Mouse (Mus musculus) lung, adult 2 months (tissue): Measurements from ENCODE around the gene Stpg4.

ENCODE experiments used
- CTCF ChIP-seq: fragments of 200-500 bp; IDR thresholded peaks from 2 replicates; pipeline ENCODE4 v1.5.1; 2011; ENCODE audit warnings: mild to moderate bottlenecking, low read length, control low read depth; ENCODE audit not compliant: insufficient read depth
- POLR2A ChIP-seq: fragments of 200-500 bp; IDR thresholded peaks from 2 replicates; pipeline ENCODE4 v1.6.1; 2011; ENCODE audit warnings: low read depth, mild to moderate bottlenecking, control low read depth, low read length, borderline replicate concordance; ENCODE audit errors: extremely low read depth

DNA sequence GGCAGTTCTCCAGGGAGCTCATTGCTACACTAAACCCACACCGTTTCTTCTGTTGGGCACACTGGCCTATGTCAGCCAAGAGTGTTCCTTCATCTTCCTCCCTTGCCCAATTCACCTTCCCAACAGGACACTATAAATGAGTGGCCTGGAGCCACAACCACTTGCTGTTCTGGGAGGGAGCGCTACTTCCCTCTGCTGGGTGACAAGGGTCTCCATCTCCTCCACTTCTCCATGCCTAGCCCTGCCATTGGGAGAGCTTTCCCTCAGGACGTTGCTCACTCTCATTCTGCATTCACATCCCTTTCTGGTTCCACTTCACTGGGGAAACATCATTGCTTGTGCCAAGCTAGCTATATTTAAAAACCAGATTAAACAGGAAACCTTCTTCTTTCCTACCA, 34.0 kb upstream of the Stpg4 start:
- TF ChIP-seq CTCF (peak; percentile 37; the same call in 1 of the 2 replicates), POLR2A (no peak)
